Mouse (Mus musculus) spleen, postnatal 14 days (tissue): ENCODE measurements around the gene Per1.
A peak's percentile ranks its signal among the peaks of the same experiment; 100 is the strongest.

Experiments
- DNase-seq, 2 experiments: peaks; one replicate each; pipeline ENCODE4 v3.0.0; 2021 to 2022; ENCODE audit warnings: low spot score in 2 of 2

The Per1 gene

GRCm38 (mm10) chr11:69114621-69115020, 19.6 kb downstream of the Per1 start:
- DNase-seq, result no peak

GRCm38 (mm10) chr11:69116843-69117242, 21.8 kb downstream of the Per1 start:
- DNase-seq, result no peak

GRCm38 (mm10) chr11:69117737-69118695, 23.0 kb downstream of the Per1 start:
- DNase-seq, result peak in 1 of 2 experiments; percentile 49

- peak; percentile 66 to 78 for DNase-seq
Measured at GRCm38 (mm10) chr11:69118765-69119164, 23.7 kb downstream of the Per1 start.

- no peak for DNase-seq
Measured at GRCm38 (mm10) chr11:69119446-69120155, 24.6 kb downstream of the Per1 start.

- DNase-seq, result no peak
Measured at GRCm38 (mm10) chr11:69120221-69121000, 25.4 kb downstream of the Per1 start, which contains the start of gene Hes7. Gene Hes7 (plus strand): TSS chr11:69120404.

- DNase-seq, result peak in 1 of 2 experiments; percentile 16
Measured at GRCm38 (mm10) chr11:69121001-69121740, 26.2 kb downstream of the Per1 start.

GRCm38 (mm10) chr11:69121741-69122335, 26.8 kb downstream of the Per1 start:
- no peak for DNase-seq

- DNase-seq, result peak; percentile 65 to 68
Measured at GRCm38 (mm10) chr11:69122336-69122951, 27.4 kb downstream of the Per1 start, which contains the start of gene 9130213A22Rik. Gene 9130213A22Rik (minus strand): TSS chr11:69122589.

- DNase-seq, result peak; percentile 81 to 84
Measured at GRCm38 (mm10) chr11:69123056-69123692, 28.2 kb downstream of the Per1 start.

GRCm38 (mm10) chr11:69123693-69124497, 28.9 kb downstream of the Per1 start:
- peak; percentile 74 to 78 for DNase-seq

GRCm38 (mm10) chr11:69124498-69124847, 29.5 kb downstream of the Per1 start:
- peak in 1 of 2 experiments; percentile 61 for DNase-seq

GRCm38 (mm10) chr11:69125041-69125851, 30.2 kb downstream of the Per1 start:
- peak; percentile 53 to 61 for DNase-seq

GRCm38 (mm10) chr11:69125852-69125918, 30.7 kb downstream of the Per1 start, which contains the start of gene Aloxe3:
Gene Aloxe3 (plus strand): TSS chr11:69125896.
- DNase-seq, result no peak

GRCm38 (mm10) chr11:69125919-69126705, 31.1 kb downstream of the Per1 start:
- DNase-seq, result no peak

- DNase-seq, result no peak
Measured at GRCm38 (mm10) chr11:69126706-69127095, 31.7 kb downstream of the Per1 start.

GRCm38 (mm10) chr11:69128426-69129122, 33.6 kb downstream of the Per1 start:
- no peak for DNase-seq
